Comparison of ENCODE assay signal across 17 mouse cellular contexts in genomic region chr15:88361351-88361750, GRCm38 (mm10).
DNase-seq lines count a peak whose midpoint lies in the region; ATAC-seq lines count a peak whose summit lies in the region.
"Had no signal": no experiment of that assay in that cellular context is flagged by ENCODE, and none has a peak within 500 bp of the region (broad histone marks: within the 10 kb centered on the region; RNA-seq: fewer than 3 reads in every experiment).

No protein-coding gene starts in this region.

- no peak overlapping the region for H3K9ac ChIP-seq in midbrain, embryonic 14.5 days (replicated peaks; ENCODE audit: low read length)
- H3K9ac ChIP-seq in midbrain, embryonic 16.5 days (ENCODE audit: low read depth, low read length), result no peak overlapping the region
- no peak overlapping the region for H3K9ac ChIP-seq in hindbrain, embryonic 11.5 days (ENCODE audit: low read depth, low read length)
- no peak overlapping the region for H3K9ac ChIP-seq in neural tube, embryonic 13.5 days
- H3K9ac ChIP-seq: liver, embryonic 12.5 days; lung, embryonic 14.5 days had no signal

- H3K4me1 ChIP-seq in midbrain, embryonic 14.5 days (ENCODE audit: control insufficient read depth, insufficient read depth, low read length), result no peaks in the 10 kb centered on the region
- peaks cover 3% of the 10 kb centered on the region; the same call in 1 of the 2 replicates for H3K4me1 ChIP-seq in midbrain, embryonic 16.5 days (ENCODE audit: control insufficient read depth, insufficient read depth, low read length)
- H3K4me1 ChIP-seq in hindbrain, embryonic 11.5 days (replicated peaks; ENCODE audit: control insufficient read depth, insufficient read depth, low read length), result peaks cover 7% of the 10 kb centered on the region; the same call in 1 of the 2 replicates
- H3K4me1 ChIP-seq in neural tube, embryonic 13.5 days (replicated peaks), result peaks cover 34% of the 10 kb centered on the region
- H3K4me1 ChIP-seq: heart, embryonic 10.5 days; liver, embryonic 12.5 days had no signal

- H3K27ac ChIP-seq in midbrain, embryonic 14.5 days (replicated peaks; ENCODE audit: low read depth, low read length), result peak overlapping the region; percentile 33; the same call in 1 of the 2 replicates
- no peak overlapping the region for H3K27ac ChIP-seq in midbrain, embryonic 16.5 days (ENCODE audit: low read length)
- peak overlapping the region; percentile 42; the same call in 1 of the 2 replicates for H3K27ac ChIP-seq in hindbrain, embryonic 11.5 days (ENCODE audit: low read depth, low read length)
- H3K27ac ChIP-seq in neural tube, embryonic 13.5 days (replicated peaks), result peak overlapping the region; percentile 80
- H3K27ac ChIP-seq: heart, embryonic 10.5 days; liver, embryonic 12.5 days; macrophage had no signal

- no peaks in the 10 kb centered on the region for H3K36me3 ChIP-seq in midbrain, embryonic 14.5 days (ENCODE audit: control insufficient read depth, insufficient read depth, low read length)
- H3K36me3 ChIP-seq in midbrain, embryonic 16.5 days (ENCODE audit: control insufficient read depth, insufficient read depth, low read length), result no peaks in the 10 kb centered on the region
- no peaks in the 10 kb centered on the region for H3K36me3 ChIP-seq in hindbrain, embryonic 11.5 days (ENCODE audit: control insufficient read depth, insufficient read depth, low read length)
- H3K36me3 ChIP-seq in neural tube, embryonic 13.5 days, result no peaks in the 10 kb centered on the region
- H3K36me3 ChIP-seq: heart, embryonic 10.5 days; liver, embryonic 12.5 days had no signal

- no peaks in the 10 kb centered on the region for H3K27me3 ChIP-seq in midbrain, embryonic 14.5 days (ENCODE audit: control insufficient read depth, insufficient read depth, low read length)
- no peaks in the 10 kb centered on the region for H3K27me3 ChIP-seq in midbrain, embryonic 16.5 days (ENCODE audit: control insufficient read depth, insufficient read depth, low read depth, low read length)
- no peaks in the 10 kb centered on the region for H3K27me3 ChIP-seq in hindbrain, embryonic 11.5 days (ENCODE audit: control insufficient read depth, insufficient read depth, low read length)
- H3K27me3 ChIP-seq in neural tube, embryonic 13.5 days, result no peaks in the 10 kb centered on the region
- H3K27me3 ChIP-seq: liver, embryonic 12.5 days had no signal

- 0 out of 2 replicates have a peak, but pooled peaks have one; percentile 31 for ATAC-seq in cerebellum, adult (ENCODE audit: insufficient number of reproducible peaks, low FRiP score, low TSS enrichment)
- no peak for ATAC-seq in midbrain, embryonic 14.5 days (ENCODE audit: low FRiP score, low TSS enrichment)
- no peak for ATAC-seq in midbrain, embryonic 16.5 days
- ATAC-seq in hindbrain, embryonic 11.5 days (ENCODE audit: low FRiP score), result no peak
- ATAC-seq in neural tube, embryonic 13.5 days (ENCODE audit: low read depth), result no peak
- ATAC-seq: inflammation-experienced regulatory T-cells, adult 6 months; liver, embryonic 12.5 days had no signal

- H3K4me3 ChIP-seq in midbrain, embryonic 14.5 days (replicated peaks; ENCODE audit: low read depth, low read length), result no peak overlapping the region
- no peak overlapping the region for H3K4me3 ChIP-seq in midbrain, embryonic 16.5 days (ENCODE audit: low read depth, low read length)
- H3K4me3 ChIP-seq in hindbrain, embryonic 11.5 days (ENCODE audit: low read depth, low read length), result no peak overlapping the region
- H3K4me3 ChIP-seq in neural tube, embryonic 13.5 days, result no peak overlapping the region
- H3K4me3 ChIP-seq: erythroblast, embryonic 14.5 days; heart, embryonic 10.5 days; liver, embryonic 12.5 days had no signal

- H3K9me3 ChIP-seq in midbrain, embryonic 14.5 days (ENCODE audit: control insufficient read depth, low read length), result no peaks in the 10 kb centered on the region
- H3K9me3 ChIP-seq in midbrain, embryonic 16.5 days (replicated peaks; ENCODE audit: control insufficient read depth, low read length, poor library complexity, severe bottlenecking), result no peaks in the 10 kb centered on the region
- H3K9me3 ChIP-seq in hindbrain, embryonic 11.5 days (ENCODE audit: control insufficient read depth, low read length), result no peaks in the 10 kb centered on the region
- no peaks in the 10 kb centered on the region for H3K9me3 ChIP-seq in neural tube, embryonic 13.5 days
- H3K9me3 ChIP-seq: heart, embryonic 10.5 days had no signal

- no peak overlapping the region for H3K4me2 ChIP-seq in midbrain, embryonic 14.5 days (ENCODE audit: low read length)
- H3K4me2 ChIP-seq in midbrain, embryonic 16.5 days (ENCODE audit: low read length), result no peak overlapping the region
- no peak overlapping the region for H3K4me2 ChIP-seq in hindbrain, embryonic 11.5 days (replicated peaks; ENCODE audit: low read depth, low read length)
- no peak overlapping the region for H3K4me2 ChIP-seq in neural tube, embryonic 13.5 days
- H3K4me2 ChIP-seq: liver, embryonic 12.5 days; lung, embryonic 14.5 days had no signal

- WGBS in midbrain, embryonic 14.5 days, result 70% methylated on average over 5 of the region's 5 CpGs
- 50% methylated on average over 5 of the region's 5 CpGs for WGBS in midbrain, embryonic 16.5 days
- WGBS in hindbrain, embryonic 11.5 days, result 49% methylated on average over 5 of the region's 5 CpGs
- WGBS in neural tube, embryonic 13.5 days, result 38% methylated on average over 5 of the region's 5 CpGs

- DNase-seq in cerebellum, adult 11 months, result no peak
- DNase-seq in midbrain, embryonic 14.5 days, result no peak
- DNase-seq in hindbrain, embryonic 11.5 days (ENCODE audit: low spot score), result no peak
- no peak for DNase-seq in adrenal gland, adult 2 months
- DNase-seq in kidney, adult 8-10 months, result no peak
- DNase-seq: heart, postnatal 10 days; layer of hippocampus, postnatal 36 days; lung, embryonic 14.5 days; thymus, adult 18-20 months had no signal
